Mouse (Mus musculus) stomach, embryonic 15.5 days (tissue): ENCODE measurements around the gene Col11a2. TPM values are rescaled to one million over a fixed set of nuclear protein-coding genes. Genes with fewer than 3 reads are reported as not detected.

ENCODE experiments used
- ATAC-seq: fragments of 200-750 bp; cut with Nextera tagmentation; 2 replicates; pipeline ENCODE4 v1.8.0; 2017; ENCODE audit warnings: low read depth, moderate number of reproducible peaks, moderate TSS enrichment; ENCODE audit not compliant: insufficient read depth, low FRiP score
- H3K27ac ChIP-seq: fragments of 300-500 bp; sonication (generic); 2 replicates; pipeline ENCODE4 v1.5.1; 2015; ENCODE audit warnings: mild to moderate bottlenecking, inconsistent platforms
- H3K27me3 ChIP-seq: fragments of 300-500 bp; sonication (generic); replicated peaks from 2 replicates; pipeline ENCODE4 v1.6.1; 2015; ENCODE audit warnings: inconsistent platforms
- H3K36me3 ChIP-seq: fragments of 300-500 bp; sonication (generic); 2 replicates; pipeline ENCODE4 v1.6.1; 2015; ENCODE audit warnings: inconsistent platforms
- H3K4me1 ChIP-seq: fragments of 300-500 bp; sonication (generic); 2 replicates; pipeline ENCODE4 v1.6.1; 2015; ENCODE audit warnings: inconsistent platforms
- H3K4me2 ChIP-seq: fragments of 300-500 bp; sonication (generic); 2 replicates; pipeline ENCODE4 v1.6.1; 2015; ENCODE audit warnings: mild to moderate bottlenecking, inconsistent platforms
- H3K4me3 ChIP-seq: fragments of 300-500 bp; sonication (generic); replicated peaks from 2 replicates; pipeline ENCODE4 v1.5.1; 2015; ENCODE audit warnings: inconsistent platforms
- H3K9ac ChIP-seq: fragments of 300-500 bp; sonication (generic); 2 replicates; pipeline ENCODE4 v1.6.1; 2015; ENCODE audit warnings: inconsistent platforms
- H3K9me3 ChIP-seq: fragments of 300-500 bp; sonication (generic); 2 replicates; pipeline ENCODE4 v1.6.1; 2016; ENCODE audit warnings: inconsistent platforms
- WGBS: fragments of 180-500 bp; shearing (Covaris S2); methylation state at CpG from one replicate; pipeline ENCODE4 v1.1.7; 2015; 5-methylcytosine and 5-hydroxymethylcytosine counted together
- polyA plus RNA-seq: library from polyadenylated mRNA; unstranded; fragments of >200 nt; fragmentation: Nextera tagmentation; extraction: Ambion mirVana; gene quantifications from 2 replicates; pipeline ENCODE4 v1.2.1, GENCODE M21; 2015

Col11a2 gene
- polyA plus RNA-seq, 1 experiment from 2014 or later: 1.3 TPM

GRCm38 (mm10) chr17:34027656-34028223, 11.5 kb upstream of the Col11a2 start, which contains the start of gene H2-Ke6:
Gene H2-Ke6, minus strand, starts transcription at chr17:34028060.
- peak within 1 kb of the TSS; percentile 94 for H3K4me2 ChIP-seq
- H3K9ac ChIP-seq: peak within 1 kb of the TSS; percentile 46
- no peaks in the 10 kb centered on the region for H3K9me3 ChIP-seq
- H3K36me3 ChIP-seq: peaks cover 14% of the 10 kb centered on the region
- no peaks in the 10 kb centered on the region for H3K27me3 ChIP-seq
- WGBS: under 1% methylated on average over 49 of the region's 49 CpGs
- ATAC-seq: peak; percentile 80
- H3K27ac ChIP-seq: peak within 1 kb of the TSS; percentile 78
- H3K4me3 ChIP-seq: peak within 1 kb of the TSS; percentile 56
- peaks cover 59% of the 10 kb centered on the region for H3K4me1 ChIP-seq

- WGBS: 74% methylated on average over 17 of the region's 17 CpGs
- Histone ChIP-seq H3K4me2 (peak overlapping the region; percentile 94; the same call in 1 of the 2 replicates), H3K9ac (no peak overlapping the region), H3K4me1 (peaks cover 62% of the 10 kb centered on the region), H3K27ac (0 out of 2 replicates have a peak overlapping the region, but pooled peaks have one; percentile 12), H3K4me3 (peak overlapping the region; percentile 56), H3K9me3 (no peaks in the 10 kb centered on the region), H3K27me3 (no peaks in the 10 kb centered on the region), H3K36me3 (peaks cover 9% of the 10 kb centered on the region)
- no peak for ATAC-seq
These were observed 10.6 kb upstream of the Col11a2 start for GRCm38 (mm10) chr17:34028501-34029149.

GRCm38 (mm10) chr17:34029150-34029889, 9.9 kb upstream of the Col11a2 start:
- Histone ChIP-seq H3K4me1 (peaks cover 61% of the 10 kb centered on the region), H3K4me2 (peak overlapping the region; percentile 92), H3K36me3 (peaks cover 15% of the 10 kb centered on the region), H3K9me3 (no peaks in the 10 kb centered on the region), H3K27ac (no peak overlapping the region), H3K9ac (no peak overlapping the region), H3K27me3 (no peaks in the 10 kb centered on the region), H3K4me3 (no peak overlapping the region; the same call in 1 of the 2 replicates)
- no peak for ATAC-seq
- WGBS: 86% methylated on average over 18 of the region's 18 CpGs

DNA sequence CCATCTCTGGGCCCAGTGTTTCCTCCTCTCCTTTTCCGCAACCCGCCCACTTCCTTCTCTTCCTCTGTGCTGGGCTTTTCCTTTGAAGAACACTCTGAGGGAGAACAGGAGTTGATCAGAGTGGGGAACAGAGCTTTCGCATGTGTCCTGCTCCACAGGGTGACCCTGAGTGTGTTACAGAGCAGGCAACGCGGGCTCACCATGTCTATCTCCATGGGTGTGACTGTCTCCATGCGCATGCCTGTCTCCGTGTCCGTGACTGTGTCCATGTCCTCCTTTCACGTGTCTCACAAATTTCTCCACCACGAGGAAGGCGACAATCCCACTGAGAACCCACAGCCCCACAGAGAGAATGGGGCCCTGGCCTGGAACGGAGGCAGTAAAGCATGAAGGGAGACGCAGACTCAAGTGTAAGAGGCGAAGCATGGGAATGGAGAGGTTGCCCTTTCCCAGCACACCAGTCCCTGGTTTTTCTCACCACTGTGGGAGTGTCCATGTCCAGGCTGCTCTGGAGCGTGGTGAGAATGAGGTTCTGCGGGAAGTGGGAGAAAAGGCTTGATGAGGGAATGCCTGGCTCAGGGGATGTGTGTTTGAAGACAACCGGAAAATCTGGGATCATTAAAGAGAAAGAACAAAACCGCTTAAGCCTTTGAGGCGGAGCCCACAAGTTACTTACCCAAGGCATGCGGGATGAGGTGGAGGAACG, 9.2 kb upstream of the Col11a2 start:
- WGBS: 75% methylated on average over 21 of the region's 21 CpGs
- H3K27ac ChIP-seq: no peak overlapping the region
- no peaks in the 10 kb centered on the region for H3K9me3 ChIP-seq
- H3K36me3 ChIP-seq: peaks cover 15% of the 10 kb centered on the region
- no peak for ATAC-seq
- peak overlapping the region; percentile 79 for H3K4me3 ChIP-seq
- peak overlapping the region; percentile 92 for H3K4me2 ChIP-seq
- no peaks in the 10 kb centered on the region for H3K27me3 ChIP-seq
- peaks cover 61% of the 10 kb centered on the region for H3K4me1 ChIP-seq
- H3K9ac ChIP-seq: peak overlapping the region; percentile 11; the same call in 1 of the 2 replicates

GRCm38 (mm10) chr17:34030861-34031326, 8.3 kb upstream of the Col11a2 start:
- Histone ChIP-seq H3K9ac (peak overlapping the region; percentile 94), H3K4me1 (peaks cover 53% of the 10 kb centered on the region), H3K9me3 (no peaks in the 10 kb centered on the region), H3K27ac (peak overlapping the region; percentile 98), H3K36me3 (peaks cover 22% of the 10 kb centered on the region), H3K4me2 (peak overlapping the region; percentile 92), H3K4me3 (peak overlapping the region; percentile 79), H3K27me3 (no peaks in the 10 kb centered on the region)
- ATAC-seq: no peak
- 3% methylated on average over 20 of the region's 20 CpGs for WGBS

GRCm38 (mm10) chr17:34031465-34032173, 7.6 kb upstream of the Col11a2 start, which contains the start of the genes Slc39a7 and Rxrb:
Gene Slc39a7, minus strand, starts transcription at chr17:34031682.
Gene Rxrb, plus strand, starts transcription at chr17:34031812.
- no peaks in the 10 kb centered on the region for H3K27me3 ChIP-seq
- WGBS: under 1% methylated on average over 85 of the region's 88 CpGs
- peak within 1 kb of the TSS; percentile 94 for H3K9ac ChIP-seq
- H3K4me1 ChIP-seq: peaks cover 46% of the 10 kb centered on the region
- H3K36me3 ChIP-seq: peaks cover 29% of the 10 kb centered on the region
- ATAC-seq: peak; percentile 76
- peak within 1 kb of the TSS; percentile 79 for H3K4me3 ChIP-seq
- H3K9me3 ChIP-seq: no peaks in the 10 kb centered on the region
- peak within 1 kb of the TSS; percentile 98 for H3K27ac ChIP-seq
- peak within 1 kb of the TSS; percentile 92 for H3K4me2 ChIP-seq

GRCm38 (mm10) chr17:34032174-34032632, 7.0 kb upstream of the Col11a2 start:
- under 1% methylated on average over 28 of the region's 48 CpGs for WGBS

DNA sequence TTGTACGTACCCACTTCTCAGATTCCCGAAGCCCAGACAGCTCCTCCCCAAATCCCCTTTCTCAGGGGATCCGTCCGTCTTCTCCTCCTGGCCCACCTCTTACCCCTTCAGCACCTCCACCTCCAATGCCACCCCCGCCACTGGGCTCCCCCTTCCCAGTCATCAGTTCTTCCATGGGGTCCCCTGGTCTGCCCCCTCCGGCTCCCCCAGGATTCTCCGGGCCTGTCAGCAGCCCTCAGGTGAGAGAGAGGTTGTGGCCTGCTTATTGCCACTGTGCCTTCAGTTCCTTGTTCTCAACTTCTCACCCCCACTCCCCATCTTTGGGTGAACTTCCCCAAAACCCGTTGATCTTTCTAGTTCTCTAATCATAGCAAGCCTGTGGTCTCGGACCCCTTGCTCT, 6.4 kb upstream of the Col11a2 start:
- Histone ChIP-seq H3K9ac (peak overlapping the region; percentile 94), H3K4me1 (peaks cover 37% of the 10 kb centered on the region), H3K27me3 (no peaks in the 10 kb centered on the region), H3K9me3 (no peaks in the 10 kb centered on the region), H3K36me3 (peaks cover 40% of the 10 kb centered on the region), H3K4me3 (peak overlapping the region; percentile 79), H3K4me2 (peak overlapping the region; percentile 81), H3K27ac (peak overlapping the region; percentile 98)
- ATAC-seq: no peak
- 45% methylated on average over 9 of the region's 9 CpGs for WGBS

More at GRCm38 (mm10) chr17:34032174-34032632, 7.0 kb upstream of the Col11a2 start:
- H3K4me2 ChIP-seq: peak overlapping the region; percentile 81
- H3K4me1 ChIP-seq: peaks cover 40% of the 10 kb centered on the region
- no peaks in the 10 kb centered on the region for H3K27me3 ChIP-seq
- peak overlapping the region; percentile 98 for H3K27ac ChIP-seq
- H3K4me3 ChIP-seq: peak overlapping the region; percentile 79
- no peaks in the 10 kb centered on the region for H3K9me3 ChIP-seq
- H3K36me3 ChIP-seq: peaks cover 34% of the 10 kb centered on the region
- peak; percentile 5; the same call in 1 of the 2 replicates for ATAC-seq
- H3K9ac ChIP-seq: peak overlapping the region; percentile 94

- peak overlapping the region; percentile 81 for H3K4me2 ChIP-seq
- H3K9me3 ChIP-seq: no peaks in the 10 kb centered on the region
- H3K4me3 ChIP-seq: peak overlapping the region; percentile 79
- H3K27me3 ChIP-seq: no peaks in the 10 kb centered on the region
- peaks cover 37% of the 10 kb centered on the region for H3K36me3 ChIP-seq
- ATAC-seq: no peak
- WGBS: 90% methylated on average over 9 of the region's 9 CpGs
- no peak overlapping the region for H3K9ac ChIP-seq
- no peak overlapping the region for H3K27ac ChIP-seq
- peaks cover 39% of the 10 kb centered on the region for H3K4me1 ChIP-seq
These were observed 5.8 kb upstream of the Col11a2 start for GRCm38 (mm10) chr17:34033441-34033840.

DNA sequence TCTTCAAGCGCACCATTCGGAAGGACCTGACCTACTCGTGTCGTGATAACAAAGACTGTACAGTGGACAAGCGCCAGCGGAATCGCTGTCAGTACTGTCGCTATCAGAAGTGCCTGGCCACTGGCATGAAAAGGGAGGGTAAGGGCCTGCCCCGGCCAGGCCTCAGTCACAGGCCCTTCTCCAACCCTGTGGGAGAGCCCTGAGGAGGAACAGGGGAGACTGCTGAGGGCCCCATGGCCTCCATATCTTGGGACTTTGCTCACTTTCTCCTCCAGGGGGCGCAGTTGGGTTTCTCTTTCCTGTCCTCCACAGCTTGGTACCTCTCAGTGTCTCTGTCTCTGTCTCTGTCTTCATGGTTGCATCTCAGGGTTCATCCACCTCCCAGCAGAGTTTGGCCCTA, 5.2 kb upstream of the Col11a2 start:
- 79% methylated on average over 10 of the region's 10 CpGs for WGBS
- H3K36me3 ChIP-seq: peaks cover 31% of the 10 kb centered on the region
- H3K27ac ChIP-seq: no peak overlapping the region; the same call in 1 of the 2 replicates
- H3K27me3 ChIP-seq: no peaks in the 10 kb centered on the region
- H3K4me3 ChIP-seq: no peak overlapping the region
- H3K9ac ChIP-seq: no peak overlapping the region
- peaks cover 41% of the 10 kb centered on the region for H3K4me1 ChIP-seq
- H3K9me3 ChIP-seq: no peaks in the 10 kb centered on the region
- no peak for ATAC-seq
- H3K4me2 ChIP-seq: no peak overlapping the region
